Mouse (Mus musculus): Measurements from ENCODE around the gene Rbks.

GRCm38 (mm10) chr5:31687972-31688371 is 9.5 kb downstream of the Rbks start:
- TF ChIP-seq CTCF (conservative IDR thresholded peaks at IDR 0.05; ENCODE audit: low read length) = no peak
- no peak for TF ChIP-seq POU5F1 (IDR thresholded peaks at IDR 0.05; ENCODE audit: borderline replicate concordance, low read length)
- no peak for TF ChIP-seq NANOG (IDR thresholded peaks at IDR 0.05; ENCODE audit: borderline replicate concordance, low read length)

All from E14TG2a.4 (cell line).